15 mouse cellular contexts compared by ENCODE assay signal in genomic region chr13:91792035-91792434, GRCm38 (mm10). TPM values are rescaled to one million over a fixed set of nuclear protein-coding genes. Genes with fewer than 3 reads are reported as not detected.
"Had no signal": no experiment of that assay in that cellular context is flagged by ENCODE, and none has a peak within 500 bp of the region (broad histone marks: within the 10 kb centered on the region; RNA-seq: fewer than 3 reads in every experiment).

No protein-coding gene starts in this region.

- H3K4me1 ChIP-seq: liver, embryonic 12.5 days; midbrain, embryonic 13.5 days; neural tube, embryonic 15.5 days had no signal

- H3K9me3 ChIP-seq: limb, embryonic 15.5 days; liver, embryonic 12.5 days; midbrain, embryonic 13.5 days; neural tube, embryonic 15.5 days had no signal

- H3K4me2 ChIP-seq: limb, embryonic 15.5 days; liver, embryonic 12.5 days; midbrain, embryonic 13.5 days; neural tube, embryonic 15.5 days had no signal

- ATAC-seq: hindbrain, embryonic 16.5 days; inflammation-experienced regulatory T-cells, adult 6 months; intestine, postnatal 0 days; liver, embryonic 12.5 days; midbrain, embryonic 13.5 days had no signal

- H3K27me3 ChIP-seq: limb, embryonic 15.5 days; liver, embryonic 12.5 days; midbrain, embryonic 13.5 days; neural tube, embryonic 15.5 days had no signal

- H3K4me3 ChIP-seq: layer of hippocampus, adult 2 months; limb, embryonic 15.5 days; liver, embryonic 12.5 days; midbrain, embryonic 13.5 days; myocyte; neural tube, embryonic 15.5 days had no signal

- DNase-seq: kidney, adult 8-10 months; kidney, postnatal 36 days; right cerebral cortex, adult 18-20 months; right cerebral cortex, postnatal 25 days; thymus, postnatal 36 days had no signal

- H3K9ac ChIP-seq: limb, embryonic 15.5 days; liver, embryonic 12.5 days; midbrain, embryonic 13.5 days; neural tube, embryonic 15.5 days had no signal

- H3K27ac ChIP-seq: layer of hippocampus, adult 2 months; limb, embryonic 15.5 days; liver, embryonic 12.5 days; midbrain, embryonic 13.5 days; neural tube, embryonic 15.5 days had no signal

RNA-seq across cellular contexts. Expression of gene Acot12, which starts 50.7 kb away (rescaled TPM):
- polyA plus RNA-seq: inflammation-experienced regulatory T-cells, adult 6 months; limb, embryonic 15.5 days; midbrain, embryonic 13.5 days; neural tube, embryonic 11.5 days had no signal
